Mouse (Mus musculus): ENCODE data around the gene Aqp5. TPM values are rescaled to one million over a fixed set of nuclear protein-coding genes. Genes with fewer than 3 reads are reported as not detected.

Aqp5 gene
- polyA plus RNA-seq (2014; fragmentation: Nextera tagmentation; extraction: Ambion mirVana): 0.37 and 0.38 TPM in 2 replicates

- peaks cover 82% of the 10 kb centered on the region for H3K27me3 ChIP-seq (ENCODE audit: control insufficient read depth, insufficient read depth, low read length)
- H3K4me1 ChIP-seq (ENCODE audit: control insufficient read depth, insufficient read depth, low read length): peaks cover 5% of the 10 kb centered on the region; the same call in 1 of the 2 replicates
- H3K9me3 ChIP-seq (ENCODE audit: control insufficient read depth, low read length): no peaks in the 10 kb centered on the region
- H3K4me3 ChIP-seq (ENCODE audit: low read depth, low read length): peak within 1 kb of the TSS; percentile 37
- peak; percentile 75 for ATAC-seq (ENCODE audit: low FRiP score)
- peak within 1 kb of the TSS; percentile 46 for H3K4me2 ChIP-seq
- peak; percentile 91 for DNase-seq (ENCODE audit: low spot score, missing footprints)
- WGBS: 2% methylated on average over 57 of the region's 83 CpGs
- H3K36me3 ChIP-seq (ENCODE audit: control insufficient read depth, insufficient read depth, low read length): no peaks in the 10 kb centered on the region
- H3K27ac ChIP-seq (ENCODE audit: low read depth, low read length): no peak within 1 kb of the TSS
- H3K9ac ChIP-seq (ENCODE audit: low read length): peak within 1 kb of the TSS; percentile 27
These were observed at the start of gene Aqp5 for GRCm38 (mm10) chr15:99590429-99591084. Gene Aqp5, plus strand, starts transcription at chr15:99590782.

GRCm38 (mm10) chr15:99544047-99544446 lies 46.5 kb upstream of the Aqp5 start:
- no peaks in the 10 kb centered on the region for H3K36me3 ChIP-seq (ENCODE audit: control insufficient read depth, insufficient read depth, low read length)
- WGBS: 86% methylated on average over 7 of the region's 7 CpGs
- H3K4me3 ChIP-seq (ENCODE audit: low read depth, low read length): no peak overlapping the region
- no peaks in the 10 kb centered on the region for H3K9me3 ChIP-seq (ENCODE audit: control insufficient read depth, low read length)
- no peak for DNase-seq (ENCODE audit: low spot score, missing footprints)
- H3K9ac ChIP-seq (ENCODE audit: low read length): no peak overlapping the region
- no peak overlapping the region for H3K27ac ChIP-seq (ENCODE audit: low read depth, low read length)
- H3K4me1 ChIP-seq (ENCODE audit: control insufficient read depth, insufficient read depth, low read length): no peaks in the 10 kb centered on the region
- no peak for ATAC-seq (ENCODE audit: low FRiP score)
- no peak overlapping the region for H3K4me2 ChIP-seq
- no peaks in the 10 kb centered on the region for H3K27me3 ChIP-seq (ENCODE audit: control insufficient read depth, insufficient read depth, low read length)

GRCm38 (mm10) chr15:99546596-99546995 lies 44.0 kb upstream of the Aqp5 start:
- Histone ChIP-seq H3K4me3 (ENCODE audit: low read depth, low read length) (no peak overlapping the region), H3K9me3 (ENCODE audit: control insufficient read depth, low read length) (no peaks in the 10 kb centered on the region), H3K4me1 (ENCODE audit: control insufficient read depth, insufficient read depth, low read length) (no peaks in the 10 kb centered on the region), H3K36me3 (ENCODE audit: control insufficient read depth, insufficient read depth, low read length) (no peaks in the 10 kb centered on the region), H3K27ac (ENCODE audit: low read depth, low read length) (no peak overlapping the region), H3K9ac (ENCODE audit: low read length) (no peak overlapping the region), H3K27me3 (ENCODE audit: control insufficient read depth, insufficient read depth, low read length) (no peaks in the 10 kb centered on the region), H3K4me2 (no peak overlapping the region)
- DNase-seq (ENCODE audit: low spot score, missing footprints) (no peak), ATAC-seq (ENCODE audit: low FRiP score) (no peak)
- 81% methylated on average over 11 of the region's 11 CpGs for WGBS

- 85% methylated on average over 6 of the region's 6 CpGs for WGBS
- Histone ChIP-seq H3K27me3 (ENCODE audit: control insufficient read depth, insufficient read depth, low read length) (no peaks in the 10 kb centered on the region), H3K9me3 (ENCODE audit: control insufficient read depth, low read length) (no peaks in the 10 kb centered on the region), H3K36me3 (ENCODE audit: control insufficient read depth, insufficient read depth, low read length) (no peaks in the 10 kb centered on the region), H3K27ac (ENCODE audit: low read depth, low read length) (no peak overlapping the region), H3K4me1 (ENCODE audit: control insufficient read depth, insufficient read depth, low read length) (no peaks in the 10 kb centered on the region), H3K9ac (ENCODE audit: low read length) (no peak overlapping the region), H3K4me3 (ENCODE audit: low read depth, low read length) (no peak overlapping the region), H3K4me2 (no peak overlapping the region)
- DNase-seq (ENCODE audit: low spot score, missing footprints) (peak; percentile 76), ATAC-seq (ENCODE audit: low FRiP score) (no peak)
These were observed 42.9 kb upstream of the Aqp5 start for GRCm38 (mm10) chr15:99547732-99548131.

- WGBS: 65% methylated on average over 2 of the region's 2 CpGs
- no peaks in the 10 kb centered on the region for H3K27me3 ChIP-seq (ENCODE audit: control insufficient read depth, insufficient read depth, low read length)
- no peak overlapping the region for H3K9ac ChIP-seq (ENCODE audit: low read length)
- no peak overlapping the region for H3K4me2 ChIP-seq
- no peaks in the 10 kb centered on the region for H3K9me3 ChIP-seq (ENCODE audit: control insufficient read depth, low read length)
- H3K36me3 ChIP-seq (ENCODE audit: control insufficient read depth, insufficient read depth, low read length): no peaks in the 10 kb centered on the region
- DNase-seq (ENCODE audit: low spot score, missing footprints): no peak
- ATAC-seq (ENCODE audit: low FRiP score): no peak
- no peak overlapping the region for H3K27ac ChIP-seq (ENCODE audit: low read depth, low read length)
- no peaks in the 10 kb centered on the region for H3K4me1 ChIP-seq (ENCODE audit: control insufficient read depth, insufficient read depth, low read length)
- no peak overlapping the region for H3K4me3 ChIP-seq (ENCODE audit: low read depth, low read length)
These were observed 40.7 kb upstream of the Aqp5 start for GRCm38 (mm10) chr15:99549901-99550300.

- WGBS: 80% methylated on average over 6 of the region's 6 CpGs
- no peak overlapping the region for H3K27ac ChIP-seq (ENCODE audit: low read depth, low read length)
- ATAC-seq (ENCODE audit: low FRiP score) (no peak), DNase-seq (ENCODE audit: low spot score, missing footprints) (no peak)
- no peak overlapping the region for H3K4me3 ChIP-seq (ENCODE audit: low read depth, low read length)
- H3K9me3 ChIP-seq (ENCODE audit: control insufficient read depth, low read length): no peaks in the 10 kb centered on the region
- H3K36me3 ChIP-seq (ENCODE audit: control insufficient read depth, insufficient read depth, low read length): no peaks in the 10 kb centered on the region
- H3K4me1 ChIP-seq (ENCODE audit: control insufficient read depth, insufficient read depth, low read length): no peaks in the 10 kb centered on the region
- H3K4me2 ChIP-seq: no peak overlapping the region
- H3K9ac ChIP-seq (ENCODE audit: low read length): no peak overlapping the region
- no peaks in the 10 kb centered on the region for H3K27me3 ChIP-seq (ENCODE audit: control insufficient read depth, insufficient read depth, low read length)
These were observed 36.8 kb upstream of the Aqp5 start for GRCm38 (mm10) chr15:99553767-99554166.

- no peak for ATAC-seq (ENCODE audit: low FRiP score)
- H3K27ac ChIP-seq (ENCODE audit: low read depth, low read length): no peak overlapping the region
- WGBS: 94% methylated on average over 1 of the region's 1 CpGs
These were observed 31.6 kb upstream of the Aqp5 start for GRCm38 (mm10) chr15:99558947-99559346.

GRCm38 (mm10) chr15:99560246-99560645 lies 30.3 kb upstream of the Aqp5 start:
- no peaks in the 10 kb centered on the region; the same call in 1 of the 2 replicates for H3K27me3 ChIP-seq (ENCODE audit: control insufficient read depth, insufficient read depth, low read length)
- ATAC-seq (ENCODE audit: low FRiP score): no peak
- H3K4me3 ChIP-seq (ENCODE audit: low read depth, low read length): no peak overlapping the region
- no peak overlapping the region for H3K27ac ChIP-seq (ENCODE audit: low read depth, low read length)
- H3K9ac ChIP-seq (ENCODE audit: low read length): no peak overlapping the region
- no peak for DNase-seq (ENCODE audit: low spot score, missing footprints)
- H3K36me3 ChIP-seq (ENCODE audit: control insufficient read depth, insufficient read depth, low read length): no peaks in the 10 kb centered on the region
- 72% methylated on average over 10 of the region's 10 CpGs for WGBS
- H3K9me3 ChIP-seq (ENCODE audit: control insufficient read depth, low read length): no peaks in the 10 kb centered on the region
- H3K4me1 ChIP-seq (ENCODE audit: control insufficient read depth, insufficient read depth, low read length): peaks cover 8% of the 10 kb centered on the region
- no peak overlapping the region for H3K4me2 ChIP-seq

More at GRCm38 (mm10) chr15:99558947-99559346, 31.6 kb upstream of the Aqp5 start:
- DNase-seq (ENCODE audit: low spot score, missing footprints): no peak
- Histone ChIP-seq H3K27me3 (ENCODE audit: control insufficient read depth, insufficient read depth, low read length) (no peaks in the 10 kb centered on the region), H3K4me3 (ENCODE audit: low read depth, low read length) (no peak overlapping the region), H3K9ac (ENCODE audit: low read length) (no peak overlapping the region), H3K9me3 (ENCODE audit: control insufficient read depth, low read length) (no peaks in the 10 kb centered on the region), H3K4me2 (no peak overlapping the region), H3K36me3 (ENCODE audit: control insufficient read depth, insufficient read depth, low read length) (no peaks in the 10 kb centered on the region), H3K4me1 (ENCODE audit: control insufficient read depth, insufficient read depth, low read length) (peaks cover 8% of the 10 kb centered on the region)

GRCm38 (mm10) chr15:99567371-99567770 lies 23.2 kb upstream of the Aqp5 start:
- Histone ChIP-seq H3K9me3 (ENCODE audit: control insufficient read depth, low read length) (no peaks in the 10 kb centered on the region), H3K27me3 (ENCODE audit: control insufficient read depth, insufficient read depth, low read length) (no peaks in the 10 kb centered on the region; the same call in 1 of the 2 replicates), H3K36me3 (ENCODE audit: control insufficient read depth, insufficient read depth, low read length) (no peaks in the 10 kb centered on the region), H3K4me3 (ENCODE audit: low read depth, low read length) (no peak overlapping the region), H3K4me1 (ENCODE audit: control insufficient read depth, insufficient read depth, low read length) (no peaks in the 10 kb centered on the region), H3K9ac (ENCODE audit: low read length) (no peak overlapping the region), H3K27ac (ENCODE audit: low read depth, low read length) (no peak overlapping the region), H3K4me2 (no peak overlapping the region)
- 76% methylated on average over 4 of the region's 4 CpGs for WGBS
- ATAC-seq (ENCODE audit: low FRiP score) (no peak), DNase-seq (ENCODE audit: low spot score, missing footprints) (no peak)

All from midbrain, embryonic 11.5 days (tissue).